Mouse (Mus musculus) sigmoid colon, adult 10 weeks (tissue): ENCODE measurements around the gene Rbbp4. TPM values are rescaled to one million over a fixed set of nuclear protein-coding genes. Genes with fewer than 3 reads are reported as not detected.

Source experiments
- polyA plus RNA-seq: library from polyadenylated mRNA; stranded (reverse); fragments of 350-450 nt; fragmentation: Illumina TruSeq; extraction: RNeasy Lipid Tissue Mini Kit (QIAGEN cat#74804); gene quantifications from one replicate; pipeline ENCODE4 v1.2.3, GENCODE M21; 2014; ENCODE audit warnings: low read depth, low replicate concordance

The Rbbp4 gene
- 146 TPM for polyA plus RNA-seq

DNA sequence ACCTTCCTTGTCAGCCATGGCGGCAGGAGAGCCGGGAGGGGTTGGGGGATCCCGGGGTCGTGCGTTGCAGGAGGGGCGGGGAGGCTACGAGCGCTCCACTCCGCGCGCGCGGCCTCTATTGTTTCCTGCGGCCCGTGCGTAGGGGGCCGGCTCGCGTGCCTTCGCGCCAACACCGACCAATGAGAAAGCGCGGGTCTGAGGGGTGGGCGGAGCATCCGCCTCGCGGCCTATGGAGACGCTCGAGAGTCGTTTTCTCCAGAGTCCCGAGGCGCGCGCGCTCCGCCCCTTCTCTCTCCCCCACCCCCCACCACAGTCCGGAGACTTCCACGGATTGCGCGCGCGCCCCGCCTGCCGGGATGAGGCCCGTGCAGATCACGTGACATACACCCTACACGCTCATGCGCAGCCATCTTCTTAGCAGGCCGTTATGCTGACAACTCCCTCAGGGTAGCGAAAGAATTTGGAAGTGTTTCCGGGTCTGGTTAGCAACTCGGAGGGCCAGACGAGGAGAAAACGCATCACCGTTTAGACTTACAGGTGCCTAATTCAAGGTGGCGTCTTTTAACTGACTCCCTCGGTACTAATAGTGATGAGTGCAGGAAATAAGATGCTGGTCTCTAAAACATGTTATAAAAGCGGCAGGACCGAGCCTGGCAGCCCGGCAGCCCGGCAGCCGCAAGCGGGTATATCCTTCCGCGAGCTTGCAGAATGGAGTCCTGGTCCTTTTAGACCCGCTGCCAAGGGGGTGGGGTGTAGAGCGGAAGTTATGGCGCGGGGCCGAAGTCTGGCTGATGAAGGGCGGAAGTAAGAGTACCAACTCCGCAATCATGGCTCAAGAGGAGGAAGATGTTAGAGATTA is at the start of gene Rbbp4, which contains the start of gene Zbtb8os:
Gene Rbbp4, minus strand, starts transcription at position 155 of the 859 bp plus-strand sequence.
Gene Zbtb8os, plus strand, starts transcription at position 480 of the 859 bp plus-strand sequence.

GRCm38 (mm10) chr4:129377601-129378390 is 42.6 kb upstream of the Rbbp4 start, which contains the start of gene Zbtb8a:
TSS of gene Zbtb8a (minus strand) at chr4:129378116.

GRCm38 (mm10) chr4:129287472-129287981 is 47.6 kb downstream of the Rbbp4 start, which contains the start of gene Sync:
TSS of gene Sync (plus strand) at chr4:129287617.

DNA sequence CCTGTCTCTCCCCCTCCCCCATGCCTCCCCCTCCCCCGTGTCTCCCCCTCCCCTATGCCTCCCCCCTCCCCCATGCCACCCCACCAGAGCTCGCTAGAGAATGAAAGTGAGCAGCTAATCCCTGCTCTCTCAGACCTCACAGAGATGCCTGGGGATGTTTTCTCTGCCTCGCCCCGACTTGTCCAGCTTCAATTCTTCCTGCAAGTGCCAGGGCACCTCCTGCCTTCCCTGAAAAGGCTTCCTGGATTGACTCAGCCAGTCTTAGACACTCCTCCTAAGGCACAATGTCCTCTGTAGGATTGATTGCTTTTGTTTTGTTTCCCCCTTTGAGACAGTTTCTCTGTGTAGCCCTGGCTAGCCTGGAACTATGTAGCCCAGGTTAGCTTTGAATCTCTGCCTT is 74.0 kb downstream of the Rbbp4 start, which contains the start of gene C77080:
Gene C77080, minus strand, starts transcription at position 209 of the 400 bp plus-strand sequence.

Other genes starting within 250 kb of the Rbbp4 start
- 1.1 TPM for gene Tmem54, start 229.8 kb downstream of the Rbbp4 start, polyA plus RNA-seq
- not detected for gene Hpca, start 213.3 kb downstream of the Rbbp4 start, polyA plus RNA-seq
- 2.3 TPM for gene Fndc5, start 198.4 kb downstream of the Rbbp4 start, polyA plus RNA-seq
- gene S100pbp, start 145.6 kb downstream of the Rbbp4 start, polyA plus RNA-seq = 67.4 TPM
- gene Yars, start 145.6 kb downstream of the Rbbp4 start, polyA plus RNA-seq = 10.1 TPM
- 16.0 TPM for gene C77080, start 74.0 kb downstream of the Rbbp4 start, polyA plus RNA-seq
- 2.7 TPM for gene Sync, start 47.8 kb downstream of the Rbbp4 start, polyA plus RNA-seq
- gene Zbtb8os, start 325 bp upstream of the Rbbp4 start, polyA plus RNA-seq = 137 TPM
- 4.0 TPM for gene Zbtb8a, start 42.7 kb upstream of the Rbbp4 start, polyA plus RNA-seq
- not detected for gene Zbtb8b, start 105.5 kb upstream of the Rbbp4 start, polyA plus RNA-seq
- 20.9 TPM for gene Bsdc1, start 126.2 kb upstream of the Rbbp4 start, polyA plus RNA-seq
- gene Tssk3, start 155.7 kb upstream of the Rbbp4 start, polyA plus RNA-seq = not detected
- gene Fam229a, start 155.8 kb upstream of the Rbbp4 start, polyA plus RNA-seq = not detected
- 15.8 TPM for gene Marcksl1, start 178.2 kb upstream of the Rbbp4 start, polyA plus RNA-seq
- gene Hdac1, start 207.3 kb upstream of the Rbbp4 start, polyA plus RNA-seq = 77.8 TPM
- gene Lck, start 238.3 kb upstream of the Rbbp4 start, polyA plus RNA-seq = 0.28 TPM
- not detected for gene Fam167b, start 243.2 kb upstream of the Rbbp4 start, polyA plus RNA-seq